Mouse (Mus musculus) stomach, embryonic 16.5 days (tissue): Measurements from ENCODE around the gene Prss41. TPM values are rescaled to one million over a fixed set of nuclear protein-coding genes. Genes with fewer than 3 reads are reported as not detected.
"Not testable (repeated sequence)": the region's sequence is repeated elsewhere in the genome, so short reads cannot be mapped to it uniquely, and the experiment has no call there.

Experiments
- ATAC-seq: fragments of 200-750 bp; cut with Nextera tagmentation; 2 replicates; pipeline ENCODE4 v1.8.0; 2017; ENCODE audit warnings: moderate number of reproducible peaks, moderate TSS enrichment; ENCODE audit not compliant: insufficient read depth, low FRiP score
- H3K27ac ChIP-seq: fragments of 300-500 bp; sonication (generic); 2 replicates; pipeline ENCODE4 v1.5.1; 2014; ENCODE audit warnings: low read length
- H3K27me3 ChIP-seq: fragments of 300-500 bp; sonication (generic); 2 replicates; pipeline ENCODE4 v1.6.1; 2014; ENCODE audit warnings: low read length, control low read depth, mixed read lengths; ENCODE audit not compliant: control insufficient read depth, insufficient read depth
- H3K36me3 ChIP-seq: fragments of 300-500 bp; sonication (generic); 2 replicates; pipeline ENCODE4 v1.6.1; 2014; ENCODE audit warnings: low read length; ENCODE audit not compliant: control insufficient read depth, insufficient read depth
- H3K4me1 ChIP-seq: fragments of 300-500 bp; sonication (generic); 2 replicates; pipeline ENCODE4 v1.6.1; 2014; ENCODE audit warnings: low read length, control low read depth, mixed read lengths; ENCODE audit not compliant: control insufficient read depth, insufficient read depth
- H3K4me2 ChIP-seq: fragments of 300-500 bp; sonication (generic); 2 replicates; pipeline ENCODE4 v1.6.1; 2014; ENCODE audit warnings: low read depth, low read length, mixed read lengths
- H3K4me3 ChIP-seq: fragments of 300-500 bp; sonication (generic); replicated peaks from 2 replicates; pipeline ENCODE4 v1.5.1; 2014; ENCODE audit warnings: mild to moderate bottlenecking, low read length
- H3K9ac ChIP-seq: fragments of 300-500 bp; sonication (generic); 2 replicates; pipeline ENCODE4 v1.6.1; 2014; ENCODE audit warnings: low read length
- H3K9me3 ChIP-seq: fragments of 300-500 bp; sonication (generic); replicated peaks from 2 replicates; pipeline ENCODE4 v1.6.1; 2016; ENCODE audit warnings: low read length, control low read depth; ENCODE audit not compliant: control insufficient read depth
- WGBS: fragments of 180-500 bp; shearing (Covaris S2); extraction: QIAGEN DNeasy Blood & Tissue Kit; methylation state at CpG from one replicate; pipeline ENCODE4 v1.1.7; 2014; 5-methylcytosine and 5-hydroxymethylcytosine counted together
- polyA plus RNA-seq: library from polyadenylated mRNA; unstranded; fragments of >200 nt; fragmentation: Nextera tagmentation; extraction: Ambion mirVana; gene quantifications from 2 replicates; pipeline ENCODE4 v1.2.1, GENCODE M21; 2015

Gene Prss41
- 2.6 and 3.3 TPM in 2 replicates for polyA plus RNA-seq

- H3K27ac ChIP-seq = no peak within 1 kb of the TSS
- H3K9me3 ChIP-seq = no peaks in the 10 kb centered on the region
- no peak within 1 kb of the TSS for H3K4me3 ChIP-seq
- no peaks in the 10 kb centered on the region for H3K36me3 ChIP-seq
- no peaks in the 10 kb centered on the region for H3K4me1 ChIP-seq
- no peak within 1 kb of the TSS for H3K9ac ChIP-seq
- no peaks in the 10 kb centered on the region for H3K27me3 ChIP-seq
- WGBS = 13% methylated on average over 19 of the region's 19 CpGs
- ATAC-seq = no peak
- peak within 1 kb of the TSS; percentile 30; the same call in 1 of the 2 replicates for H3K4me2 ChIP-seq
These were observed at the start of gene Prss41, which contains the start of gene Prss32 for GRCm38 (mm10) chr17:23843812-23844273. TSS of gene Prss41 (minus strand) at chr17:23844172. TSS of gene Prss32 (plus strand) at chr17:23843855.

GRCm38 (mm10) chr17:23880576-23880975 lies 36.6 kb upstream of the Prss41 start, which contains the start of the genes Dcpp1 and Dcpp2:
TSS of gene Dcpp1 (plus strand) at chr17:23880876.
TSS of gene Dcpp2 (plus strand) at chr17:23880880.
- 61% methylated on average over 4 of the region's 4 CpGs for WGBS
- not testable (repeated sequence) for H3K27me3 ChIP-seq, H3K4me2 ChIP-seq, H3K27ac ChIP-seq, H3K9me3 ChIP-seq, ATAC-seq, H3K9ac ChIP-seq, H3K4me1 ChIP-seq, H3K4me3 ChIP-seq, H3K36me3 ChIP-seq

DNA sequence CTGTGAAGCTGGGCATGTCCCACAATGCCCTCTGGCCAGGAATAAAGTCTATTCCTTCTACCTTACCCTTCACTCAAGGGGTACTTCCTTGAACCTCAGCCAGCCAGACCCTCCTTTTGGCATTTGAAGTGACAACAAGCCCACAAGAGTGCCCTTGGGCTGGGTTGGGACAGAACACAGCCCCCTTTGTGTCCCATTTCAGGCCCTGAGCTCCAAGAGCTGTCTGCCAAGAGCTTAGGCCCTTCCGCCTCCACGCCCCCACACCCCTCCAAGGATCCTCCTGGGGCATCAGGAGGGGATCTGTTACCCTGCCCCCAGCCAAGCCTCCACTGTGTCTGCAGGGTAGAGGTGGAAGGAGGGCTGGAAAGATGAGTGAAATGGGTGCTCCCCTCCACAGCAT lies 33.2 kb upstream of the Prss41 start:
- Histone ChIP-seq H3K4me1 (no peaks in the 10 kb centered on the region), H3K4me2 (no peak overlapping the region), H3K4me3 (no peak overlapping the region), H3K27ac (no peak overlapping the region), H3K27me3 (no peaks in the 10 kb centered on the region), H3K9ac (no peak overlapping the region), H3K36me3 (no peaks in the 10 kb centered on the region), H3K9me3 (no peaks in the 10 kb centered on the region)
- ATAC-seq = peak; percentile 42; the same call in 1 of the 2 replicates
- 86% methylated on average over 2 of the region's 2 CpGs for WGBS

DNA sequence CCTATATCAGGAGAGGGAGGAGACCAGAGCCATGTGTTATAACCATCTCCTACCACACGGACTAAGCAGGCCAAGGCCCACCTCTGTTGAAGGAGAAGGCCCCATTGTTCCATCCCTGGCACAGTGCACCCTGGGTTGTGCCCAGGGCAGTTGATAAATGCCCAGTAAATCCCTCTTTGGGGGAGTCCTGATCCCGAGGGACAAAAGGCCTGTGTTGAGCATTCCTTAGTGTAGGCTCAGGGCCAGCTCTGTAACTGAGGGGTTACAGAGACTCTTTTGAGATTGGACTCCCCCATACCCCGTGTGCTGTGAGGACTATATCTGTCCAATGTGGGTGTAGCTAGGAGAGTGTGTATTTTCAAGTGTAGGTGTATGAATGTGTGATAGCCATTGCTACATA lies 32.8 kb upstream of the Prss41 start:
- no peak overlapping the region for H3K27ac ChIP-seq

GRCm38 (mm10) chr17:23873884-23874856 lies 30.2 kb upstream of the Prss41 start:
- no peaks in the 10 kb centered on the region for H3K27me3 ChIP-seq
- no peak overlapping the region for H3K4me3 ChIP-seq
- H3K4me2 ChIP-seq = no peak overlapping the region
- H3K36me3 ChIP-seq = no peaks in the 10 kb centered on the region
- no peak overlapping the region for H3K27ac ChIP-seq
- no peak for ATAC-seq
- H3K4me1 ChIP-seq = no peaks in the 10 kb centered on the region
- no peaks in the 10 kb centered on the region for H3K9me3 ChIP-seq
- H3K9ac ChIP-seq = no peak overlapping the region
- 40% methylated on average over 8 of the region's 8 CpGs for WGBS

More for the DNA sequence above, 32.8 kb upstream of the Prss41 start:
- no peaks in the 10 kb centered on the region for H3K9me3 ChIP-seq
- 54% methylated on average over 3 of the region's 3 CpGs for WGBS
- no peaks in the 10 kb centered on the region for H3K36me3 ChIP-seq
- ATAC-seq = peak; percentile 68; the same call in 1 of the 2 replicates
- no peak overlapping the region for H3K4me2 ChIP-seq
- no peak overlapping the region for H3K4me3 ChIP-seq
- H3K27me3 ChIP-seq = no peaks in the 10 kb centered on the region
- no peaks in the 10 kb centered on the region for H3K4me1 ChIP-seq
- no peak overlapping the region for H3K9ac ChIP-seq

DNA sequence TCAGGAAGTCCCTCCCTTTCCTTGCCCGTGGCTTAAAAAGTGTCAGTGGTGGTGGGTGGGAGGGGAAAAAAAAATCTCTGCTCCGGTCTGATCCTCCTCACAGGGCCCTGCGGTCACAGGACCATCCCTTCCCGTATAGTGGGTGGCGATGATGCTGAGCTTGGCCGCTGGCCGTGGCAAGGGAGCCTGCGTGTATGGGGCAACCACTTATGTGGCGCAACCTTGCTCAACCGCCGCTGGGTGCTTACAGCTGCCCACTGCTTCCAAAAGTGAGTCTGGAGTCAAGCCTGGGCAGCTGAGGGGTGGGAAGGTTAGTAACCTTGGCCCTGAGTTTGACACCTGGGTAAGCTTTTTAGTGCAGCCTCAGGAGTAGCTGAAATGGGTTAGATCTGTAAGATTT lies 24.5 kb upstream of the Prss41 start:
- Histone ChIP-seq H3K27me3 (no peaks in the 10 kb centered on the region), H3K27ac (no peak overlapping the region), H3K4me3 (no peak overlapping the region), H3K9me3 (0 out of 2 replicates have a peak, but pooled peaks cover 4% of the 10 kb centered on the region), H3K4me1 (no peaks in the 10 kb centered on the region), H3K36me3 (no peaks in the 10 kb centered on the region), H3K9ac (no peak overlapping the region), H3K4me2 (no peak overlapping the region)
- 82% methylated on average over 11 of the region's 11 CpGs for WGBS
- no peak for ATAC-seq

DNA sequence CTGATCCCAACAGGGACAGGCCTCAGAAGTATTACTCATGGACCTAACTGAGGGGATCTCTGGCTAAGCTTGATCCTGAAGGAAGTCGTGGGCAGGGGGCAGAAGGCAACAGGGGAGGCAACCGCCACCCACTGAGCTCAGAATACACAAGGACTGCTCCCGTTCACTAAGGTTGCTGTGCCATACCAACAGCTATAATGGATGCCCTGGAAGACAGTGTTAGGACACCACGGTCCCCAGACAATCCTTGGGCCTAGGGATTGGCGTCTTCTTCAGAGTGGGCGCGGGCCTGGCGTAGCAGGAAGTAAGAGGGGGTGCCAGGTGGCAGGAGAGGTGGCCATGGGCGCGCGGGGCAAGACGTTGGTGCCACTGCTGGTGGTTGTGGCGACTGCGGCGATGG lies 23.8 kb upstream of the Prss41 start, which contains the start of gene Prss21:
Gene Prss21, plus strand, starts transcription at position 301 of the 400 bp plus-strand sequence.
- H3K27me3 ChIP-seq = no peaks in the 10 kb centered on the region
- H3K27ac ChIP-seq = no peak within 1 kb of the TSS
- ATAC-seq = no peak
- H3K9me3 ChIP-seq = 0 out of 2 replicates have a peak, but pooled peaks cover 4% of the 10 kb centered on the region
- H3K4me1 ChIP-seq = no peaks in the 10 kb centered on the region
- no peak within 1 kb of the TSS for H3K4me3 ChIP-seq
- 82% methylated on average over 15 of the region's 15 CpGs for WGBS
- no peaks in the 10 kb centered on the region for H3K36me3 ChIP-seq
- H3K4me2 ChIP-seq = no peak within 1 kb of the TSS
- H3K9ac ChIP-seq = no peak within 1 kb of the TSS

DNA sequence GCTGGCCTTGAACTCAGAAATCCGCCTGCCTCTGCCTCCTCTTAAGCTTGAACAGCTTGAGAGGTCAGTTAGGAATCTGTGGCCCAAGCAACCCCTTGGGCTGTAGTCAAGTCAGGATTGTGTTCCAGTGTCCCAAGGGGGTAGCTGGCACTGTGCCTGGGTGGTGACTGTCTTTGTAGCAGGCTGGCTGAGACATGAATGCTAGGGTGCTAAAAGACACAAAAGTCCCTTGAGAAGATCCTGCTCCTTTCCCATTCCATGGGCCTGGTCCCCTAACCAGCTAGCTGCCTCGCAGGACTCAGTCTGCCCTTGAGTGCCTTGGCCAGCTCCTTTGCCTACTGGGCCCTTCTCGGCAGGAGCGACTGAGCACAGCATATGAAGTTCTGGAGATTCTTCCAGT lies 19.0 kb upstream of the Prss41 start:
- WGBS = 76% methylated on average over 4 of the region's 4 CpGs

GRCm38 (mm10) chr17:23857913-23858312 lies 13.9 kb upstream of the Prss41 start:
- Histone ChIP-seq H3K9me3 (no peaks in the 10 kb centered on the region), H3K27ac (peak overlapping the region; percentile 51)
- peak; percentile 71; the same call in 1 of the 2 replicates for ATAC-seq

More for the DNA sequence above, 19.0 kb upstream of the Prss41 start:
- Histone ChIP-seq H3K4me2 (no peak overlapping the region), H3K4me1 (peaks cover 2% of the 10 kb centered on the region; the same call in 1 of the 2 replicates), H3K9me3 (0 out of 2 replicates have a peak, but pooled peaks cover 4% of the 10 kb centered on the region), H3K4me3 (no peak overlapping the region), H3K27me3 (no peaks in the 10 kb centered on the region), H3K27ac (no peak overlapping the region), H3K9ac (no peak overlapping the region), H3K36me3 (no peaks in the 10 kb centered on the region)
- ATAC-seq = no peak

More at GRCm38 (mm10) chr17:23857913-23858312, 13.9 kb upstream of the Prss41 start:
- H3K9ac ChIP-seq = no peak overlapping the region
- H3K4me3 ChIP-seq = no peak overlapping the region
- 42% methylated on average over 2 of the region's 2 CpGs for WGBS
- H3K36me3 ChIP-seq = no peaks in the 10 kb centered on the region
- no peak overlapping the region for H3K4me2 ChIP-seq
- no peaks in the 10 kb centered on the region for H3K27me3 ChIP-seq
- H3K4me1 ChIP-seq = peaks cover 2% of the 10 kb centered on the region; the same call in 1 of the 2 replicates
